Mouse (Mus musculus): ENCODE results near the gene Higd2a.

DNA sequence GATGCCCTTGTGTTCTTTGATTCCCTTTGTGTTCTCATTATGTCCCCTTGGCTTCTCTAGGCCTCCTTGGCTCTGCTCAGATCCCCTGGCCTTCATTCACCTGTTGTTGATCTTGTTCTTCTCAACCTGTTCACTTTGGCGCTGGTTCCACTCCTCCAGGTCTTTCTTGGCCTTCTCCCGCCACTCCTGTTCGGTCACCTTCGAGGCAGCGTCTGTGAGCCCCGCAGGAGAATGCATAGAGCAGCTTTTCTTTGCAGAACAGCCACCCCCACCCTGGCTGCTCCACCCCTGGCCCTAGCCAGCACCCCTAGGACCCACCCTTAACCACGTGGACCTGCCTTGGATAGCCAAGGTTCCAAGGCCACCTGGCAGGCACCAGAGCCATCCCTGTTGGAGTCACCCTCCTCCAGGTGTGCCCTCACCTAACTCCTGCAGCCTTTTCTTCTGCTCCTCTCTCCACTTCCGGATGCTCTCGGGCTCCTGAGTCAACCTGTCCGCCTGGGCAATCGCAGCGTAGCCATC is 8.7 kb downstream of the Higd2a start:
- TF ChIP-seq CTCF (IDR thresholded peaks at IDR 0.05; ENCODE audit: insufficient read depth, low read length) = no peak
- no peak for TF ChIP-seq POLR2A (IDR thresholded peaks at IDR 0.05; ENCODE audit: borderline replicate concordance, extremely low read depth, low read depth, low read length)

Data from lung, adult 2 months (tissue).